ENCODE assay signal across 22 mouse cellular contexts in the genomic region with DNA sequence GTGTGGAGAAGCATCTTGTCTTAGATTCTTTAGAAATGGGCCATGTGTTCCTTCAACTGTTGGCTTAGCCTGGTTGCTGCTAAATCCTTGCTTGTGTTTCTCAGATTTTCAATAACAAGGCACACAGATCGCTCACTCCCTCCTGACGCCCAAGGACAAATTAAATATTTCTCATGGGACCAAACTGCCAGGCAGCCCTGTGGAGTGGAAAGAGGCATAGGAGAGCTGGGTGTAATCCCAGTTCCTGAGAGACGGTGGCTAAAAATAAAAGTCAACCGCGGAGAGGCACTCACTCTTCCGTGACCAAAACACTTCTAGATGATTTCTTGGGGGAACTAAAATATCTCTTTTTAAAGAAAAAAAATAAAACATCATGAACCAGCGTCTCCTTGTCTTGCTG.
DNase-seq lines count a peak whose midpoint lies in the region; ATAC-seq and TF ChIP-seq lines count a peak whose summit lies in the region.
"Had no signal": no experiment of that assay in that cellular context is flagged by ENCODE, and none has a peak within 500 bp of the region (broad histone marks: within the 10 kb centered on the region; RNA-seq: fewer than 3 reads in every experiment).

No protein-coding gene starts in this region.

- no peak overlapping the region for H3K4me3 ChIP-seq in left cerebral cortex, adult 2 months

- intact Hi-C loops in left cerebral cortex, adult 2 months (cut with DNase I): loop anchor here (2.0 to 5.0 kb wide), 2 partner anchors 142 to 249 kb away; a partner anchor contains a TSS

- ATAC-seq in frontal cortex, adult (ENCODE audit: low TSS enrichment): peak; percentile 20; the same call in 1 of the 2 replicates
- ATAC-seq: activated CD4-positive, CD25-positive, alpha-beta regulatory T cell, adult 4 months; CD4-positive, CD25-positive, alpha-beta regulatory T cell, adult 4 months; Patski had no signal

- no peak for TF ChIP-seq CTCF in left cerebral cortex, adult 2 months (IDR thresholded peaks at IDR 0.05)

- DNase-seq in frontal cortex, postnatal 10 days (ENCODE audit: low spot score in 2 of 2): no peak
- DNase-seq in heart, adult 11 months: peak; percentile 85
- DNase-seq in heart, adult 9 months (ENCODE audit: low spot score in 2 of 2): no peak
- no peak for DNase-seq in left cerebral cortex, adult 2 months (ENCODE audit: extremely low spot score in 1 of 2, low spot score in 2 of 2)
- no peak for DNase-seq in left cerebral cortex, adult 9 months (ENCODE audit: low spot score in 2 of 2)
- peak; percentile 42 for DNase-seq in brain, adult 2 months (ENCODE audit: low read depth, low spot score)
- DNase-seq in Muller cell, postnatal 12 days (ENCODE audit: inconsistent ontology term): no peak
- DNase-seq: adrenal gland, adult 2 months; adrenal gland, adult 8-10 months; adrenal gland, postnatal 10 days; adrenal gland, postnatal 14 days; adrenal gland, postnatal 25 days; adrenal gland, postnatal 36 days; B cell, adult 2 months; cerebellum, adult 11 months; cerebellum, adult 11-12 months; cerebellum, adult 18-20 months; cerebellum, adult 2 months had no signal

- H3K27ac ChIP-seq in left cerebral cortex, adult 2 months: peak overlapping the region; percentile 38; the same call in 1 of the 2 replicates

Comparison
In these comparisons a context has a peak if more than half of its experiments do, and no peak if none do; other contexts are left out.
1. DNase-seq: peak in heart, adult 11 months (single experiment) and brain, adult 2 months (single experiment); none in frontal cortex, postnatal 10 days (0 of 2), heart, adult 9 months (0 of 2), left cerebral cortex, adult 2 months (0 of 2), left cerebral cortex, adult 9 months (0 of 2) and Muller cell, postnatal 12 days (single experiment).